Mouse (Mus musculus) limb, embryonic 12.5 days (tissue): Measurements from ENCODE around the gene Med1. TPM values are rescaled to one million over a fixed set of nuclear protein-coding genes. Genes with fewer than 3 reads are reported as not detected.
"Not testable (repeated sequence)": the region's sequence is repeated elsewhere in the genome, so short reads cannot be mapped to it uniquely, and the experiment has no call there.

Experiments
- ATAC-seq: fragments of 200-750 bp; cut with Nextera tagmentation; 2 replicates; pipeline ENCODE4 v1.8.0; 2017; ENCODE audit warnings: low read depth, moderate TSS enrichment; ENCODE audit not compliant: insufficient number of reproducible peaks, insufficient read depth, low FRiP score, low TSS enrichment
- H3K27ac ChIP-seq: fragments of 300-500 bp; sonication (generic); 2 replicates; pipeline ENCODE4 v1.5.1; 2016; ENCODE audit warnings: mild to moderate bottlenecking, moderate library complexity
- H3K27me3 ChIP-seq: fragments of 300-500 bp; sonication (generic); 2 replicates; pipeline ENCODE4 v1.6.1; 2016; ENCODE audit warnings: mild to moderate bottlenecking, moderate library complexity
- H3K36me3 ChIP-seq: fragments of 300-500 bp; sonication (generic); 2 replicates; pipeline ENCODE4 v1.6.1; 2016; ENCODE audit warnings: mild to moderate bottlenecking, moderate library complexity
- H3K4me1 ChIP-seq: fragments of 300-500 bp; sonication (generic); replicated peaks from 2 replicates; pipeline ENCODE4 v1.6.1; 2016
- H3K4me2 ChIP-seq: fragments of 300-500 bp; sonication (generic); 2 replicates; pipeline ENCODE4 v1.6.1; 2016; ENCODE audit warnings: mild to moderate bottlenecking, moderate library complexity
- H3K4me3 ChIP-seq: fragments of 300-500 bp; sonication (generic); replicated peaks from 2 replicates; pipeline ENCODE4 v1.5.1; 2016; ENCODE audit warnings: mild to moderate bottlenecking
- H3K9ac ChIP-seq: fragments of 300-500 bp; sonication (generic); replicated peaks from 2 replicates; pipeline ENCODE4 v1.6.1; 2016; ENCODE audit warnings: mild to moderate bottlenecking, moderate library complexity
- H3K9me3 ChIP-seq: fragments of 300-500 bp; sonication (generic); 2 replicates; pipeline ENCODE4 v1.6.1; 2016; ENCODE audit warnings: mild to moderate bottlenecking, moderate library complexity
- WGBS: fragments of 180-500 bp; shearing (Covaris S2); methylation state at CpG from one replicate; pipeline ENCODE4 v1.1.7; 2016; 5-methylcytosine and 5-hydroxymethylcytosine counted together
- polyA plus RNA-seq: library from polyadenylated mRNA; unstranded; fragments of >200 nt; fragmentation: Nextera tagmentation; extraction: Ambion mirVana; gene quantifications from 2 replicates; pipeline ENCODE4 v1.2.1, GENCODE M21; 2016

Med1 gene
- polyA plus RNA-seq, 1 experiment from 2014 or later = 80.1 TPM

DNA sequence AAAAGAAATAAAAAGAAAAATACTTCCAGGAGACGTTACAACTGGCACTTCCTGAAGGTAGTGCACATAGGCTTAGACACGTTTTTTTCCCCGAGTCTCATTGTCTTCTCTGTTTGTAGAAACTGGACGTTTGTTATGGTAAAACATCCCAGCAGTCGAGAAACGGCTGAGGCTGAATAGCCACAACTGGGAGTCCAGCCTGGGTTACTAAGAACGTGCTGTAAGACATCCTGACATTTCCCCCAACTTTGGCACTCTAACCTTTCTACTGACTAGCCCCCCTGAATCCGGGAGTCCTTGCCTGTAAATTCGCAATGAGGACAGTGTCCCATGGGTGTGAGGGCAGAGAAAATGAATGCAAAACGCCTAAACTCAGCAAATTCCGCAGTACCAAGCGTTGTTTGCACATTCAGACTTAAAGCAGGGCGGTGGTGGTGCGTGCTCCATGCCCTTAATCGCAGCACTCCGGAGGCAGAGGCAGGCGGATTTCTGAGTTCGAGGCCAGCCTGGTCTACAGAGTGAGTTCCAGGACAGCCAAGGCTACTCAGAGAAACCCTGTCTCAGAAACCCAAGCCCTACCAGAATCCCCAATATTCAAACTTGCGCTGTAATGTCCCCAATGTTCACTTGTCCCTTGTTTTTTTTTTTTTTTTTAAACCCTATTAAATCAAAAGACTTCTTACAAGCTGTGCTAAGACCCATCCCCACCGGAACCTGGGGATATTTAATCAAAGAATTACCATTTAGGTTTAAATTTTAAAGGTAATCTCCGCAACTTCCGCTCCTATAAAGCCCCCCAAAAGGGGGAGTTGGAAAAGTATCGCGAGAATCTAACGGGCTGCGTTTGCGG is 8.9 kb upstream of the Med1 start:
- H3K9ac ChIP-seq = peak overlapping the region; percentile 73
- no peaks in the 10 kb centered on the region for H3K27me3 ChIP-seq
- no peaks in the 10 kb centered on the region for H3K9me3 ChIP-seq
- H3K36me3 ChIP-seq = peaks cover 7% of the 10 kb centered on the region; the same call in 1 of the 2 replicates
- H3K27ac ChIP-seq = peak overlapping the region; percentile 100
- peaks cover 11% of the 10 kb centered on the region for H3K4me1 ChIP-seq
- H3K4me3 ChIP-seq = peak overlapping the region; percentile 84
- H3K4me2 ChIP-seq = peak overlapping the region; percentile 70
- WGBS = 5% methylated on average over 27 of the region's 27 CpGs
- ATAC-seq = peak; percentile 2; the same call in 1 of the 2 replicates

DNA sequence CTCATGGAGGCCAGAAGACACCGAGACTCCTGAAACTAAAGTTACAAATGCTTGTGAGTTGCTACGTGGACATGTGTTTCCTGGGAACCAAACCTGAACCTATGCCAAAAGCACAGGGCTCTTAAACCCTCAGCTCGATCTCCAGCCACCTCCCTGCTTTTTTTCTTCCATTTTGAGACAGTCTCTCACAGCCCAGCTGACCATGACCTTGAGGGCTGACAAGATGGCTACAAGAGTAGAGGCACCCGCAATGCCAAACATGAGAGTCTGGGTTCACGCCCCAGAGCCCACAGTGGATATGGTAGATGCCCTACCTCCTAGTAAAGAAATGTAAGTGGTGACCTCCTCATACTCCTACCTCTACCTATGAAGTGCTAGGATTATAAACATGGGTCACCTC is 2.3 kb downstream of the Med1 start:
- 93% methylated on average over 5 of the region's 5 CpGs for WGBS
- Histone ChIP-seq H3K9ac (no peak overlapping the region), H3K27me3 (no peaks in the 10 kb centered on the region), H3K4me3 (no peak overlapping the region), H3K4me2 (no peak overlapping the region), H3K27ac (no peak overlapping the region), H3K4me1 (peaks cover 13% of the 10 kb centered on the region), H3K9me3 (no peaks in the 10 kb centered on the region), H3K36me3 (peaks cover 52% of the 10 kb centered on the region)
- no peak for ATAC-seq

DNA sequence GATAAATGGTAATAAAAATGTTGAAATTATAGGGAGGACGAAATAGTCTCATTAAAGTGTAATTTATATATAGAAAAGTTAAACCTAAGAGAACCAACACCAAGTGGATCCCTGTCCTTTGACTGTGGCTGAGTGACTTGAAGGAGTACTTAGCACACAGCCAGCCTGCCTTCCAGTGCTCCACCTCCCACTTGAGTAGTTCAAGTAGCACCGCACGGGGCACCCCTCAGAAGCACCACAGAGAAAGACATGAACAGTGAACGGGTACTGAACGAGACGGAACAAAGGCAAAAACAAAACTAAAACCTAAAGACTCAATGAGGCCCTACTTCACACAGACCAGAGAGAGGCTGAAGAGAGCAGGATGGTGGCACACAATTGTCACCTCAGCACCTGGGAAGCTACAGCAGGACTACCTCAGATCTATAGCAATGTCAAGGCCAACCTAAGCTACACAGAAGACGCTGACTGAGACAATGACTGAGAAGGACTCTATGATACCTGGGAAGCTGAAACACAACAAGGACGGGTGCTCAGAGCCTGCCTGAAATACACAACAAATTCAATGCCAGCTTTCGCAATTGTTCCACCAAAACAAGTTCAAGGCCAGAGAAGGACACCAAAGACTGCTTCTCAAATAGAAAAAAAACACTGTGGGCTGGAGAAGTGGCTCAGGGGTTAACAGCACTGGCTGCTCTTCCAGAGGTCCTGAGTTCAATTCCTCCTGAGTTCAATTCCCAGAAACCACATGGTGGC is 5.3 kb downstream of the Med1 start:
- Histone ChIP-seq H3K27ac (no peak overlapping the region), H3K4me3 (no peak overlapping the region), H3K9ac (no peak overlapping the region), H3K9me3 (no peaks in the 10 kb centered on the region), H3K27me3 (no peaks in the 10 kb centered on the region), H3K4me2 (no peak overlapping the region), H3K4me1 (peaks cover 13% of the 10 kb centered on the region), H3K36me3 (peaks cover 82% of the 10 kb centered on the region)
- 92% methylated on average over 9 of the region's 9 CpGs for WGBS
- ATAC-seq = no peak

DNA sequence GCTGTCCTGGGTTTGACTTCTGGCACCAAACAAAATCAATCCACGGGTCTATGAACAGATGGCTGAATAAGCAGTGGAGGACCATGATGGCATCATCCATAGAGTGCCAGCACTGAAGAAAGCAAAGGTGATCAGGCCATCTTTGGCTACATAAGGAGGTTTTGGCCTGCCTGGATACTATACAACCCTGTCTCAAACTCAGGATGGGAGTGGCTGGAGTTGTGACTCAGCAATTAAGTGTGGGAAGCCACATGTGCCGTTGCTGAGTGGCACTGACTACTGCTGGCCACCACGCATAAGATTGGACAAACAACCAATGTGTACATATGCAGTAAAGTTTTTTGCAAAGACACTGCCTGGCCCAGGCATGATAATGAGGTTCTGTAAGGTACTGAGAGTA is 10.9 kb downstream of the Med1 start:
- not testable (repeated sequence) for H3K27me3 ChIP-seq, H3K4me3 ChIP-seq, H3K9ac ChIP-seq, H3K4me1 ChIP-seq, H3K9me3 ChIP-seq, ATAC-seq, H3K4me2 ChIP-seq, H3K27ac ChIP-seq
- peaks cover 94% of the 10 kb centered on the region for H3K36me3 ChIP-seq
- WGBS = 99% methylated on average over 3 of the region's 3 CpGs

GRCm38 (mm10) chr11:98168400-98168799 is 24.7 kb downstream of the Med1 start:
- Histone ChIP-seq H3K4me2 (no peak overlapping the region), H3K9me3 (no peaks in the 10 kb centered on the region), H3K27ac (no peak overlapping the region), H3K36me3 (peaks cover 86% of the 10 kb centered on the region), H3K4me1 (no peaks in the 10 kb centered on the region), H3K9ac (no peak overlapping the region), H3K27me3 (no peaks in the 10 kb centered on the region), H3K4me3 (no peak overlapping the region)
- ATAC-seq = no peak
- WGBS = 82% methylated on average over 1 of the region's 1 CpGs

GRCm38 (mm10) chr11:98155094-98155493 is 38.0 kb downstream of the Med1 start:
- Histone ChIP-seq H3K4me3 (no peak overlapping the region), H3K36me3 (peaks cover 56% of the 10 kb centered on the region), H3K9ac (no peak overlapping the region), H3K4me2 (no peak overlapping the region), H3K4me1 (no peaks in the 10 kb centered on the region), H3K27me3 (no peaks in the 10 kb centered on the region), H3K27ac (no peak overlapping the region), H3K9me3 (no peaks in the 10 kb centered on the region)
- ATAC-seq = no peak
- WGBS = 84% methylated on average over 6 of the region's 6 CpGs

- 12% methylated on average over 10 of the region's 10 CpGs for WGBS
- no peaks in the 10 kb centered on the region for H3K9me3 ChIP-seq
- no peak overlapping the region; the same call in 1 of the 2 replicates for H3K27ac ChIP-seq
- H3K27me3 ChIP-seq = no peaks in the 10 kb centered on the region
- H3K36me3 ChIP-seq = peaks cover 15% of the 10 kb centered on the region
- H3K9ac ChIP-seq = no peak overlapping the region; the same call in 1 of the 2 replicates
- ATAC-seq = no peak
- H3K4me3 ChIP-seq = peak overlapping the region; percentile 88
- peak overlapping the region; percentile 92 for H3K4me2 ChIP-seq
- peaks cover 17% of the 10 kb centered on the region for H3K4me1 ChIP-seq
Observed at GRCm38 (mm10) chr11:98150625-98151156, 42.4 kb downstream of the Med1 start.

DNA sequence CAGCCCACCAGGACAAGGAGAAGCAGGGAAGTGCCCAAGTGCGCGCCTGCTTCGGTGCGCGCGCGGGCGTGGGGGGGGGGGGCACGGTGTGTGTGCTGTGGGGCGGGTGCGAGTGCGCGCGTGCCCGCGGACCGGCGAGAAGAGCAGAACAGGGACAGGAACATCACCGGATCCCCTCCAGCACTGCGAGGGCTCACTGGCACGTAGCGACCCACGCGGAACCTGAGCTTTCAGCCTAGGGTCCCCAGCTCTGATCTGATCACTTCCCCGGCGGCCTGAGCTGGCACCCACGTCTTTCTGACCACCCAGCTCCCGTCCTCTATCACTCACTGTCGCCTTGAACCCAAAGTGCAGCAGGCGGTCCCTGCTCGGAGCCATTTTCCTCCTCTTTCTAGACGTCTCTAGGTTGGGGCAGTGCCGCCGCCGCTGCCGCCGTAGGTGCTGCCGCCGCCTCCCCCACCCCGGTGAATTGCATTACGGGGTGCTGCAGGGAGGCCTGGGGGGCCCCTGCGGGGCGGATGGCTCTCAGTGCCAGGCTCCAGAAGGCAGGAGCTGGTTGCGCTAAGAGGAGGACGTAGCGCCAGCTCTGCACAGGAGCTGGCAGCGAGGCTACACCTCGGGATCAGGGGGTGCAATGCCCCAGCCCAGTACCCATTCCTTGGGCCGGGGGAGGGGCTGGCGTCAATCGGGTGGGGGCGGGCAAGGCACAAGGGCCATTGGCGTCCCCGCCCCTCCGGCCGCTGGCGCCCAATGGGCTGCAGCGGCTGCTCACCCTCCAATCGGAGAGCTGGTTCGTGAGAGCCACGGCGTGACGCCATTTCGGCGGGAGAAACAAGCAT is 43.1 kb downstream of the Med1 start, which contains the start of gene Fbxl20:
Gene Fbxl20, minus strand, starts transcription at position 618 of the 839 bp plus-strand sequence.
- Histone ChIP-seq H3K4me3 (peak within 1 kb of the TSS; percentile 88), H3K9ac (peak within 1 kb of the TSS; percentile 88), H3K27ac (peak within 1 kb of the TSS; percentile 93), H3K27me3 (no peaks in the 10 kb centered on the region), H3K4me1 (peaks cover 17% of the 10 kb centered on the region), H3K36me3 (peaks cover 9% of the 10 kb centered on the region), H3K4me2 (peak within 1 kb of the TSS; percentile 92), H3K9me3 (no peaks in the 10 kb centered on the region)
- ATAC-seq = peak; percentile 82
- under 1% methylated on average over 54 of the region's 65 CpGs for WGBS

DNA sequence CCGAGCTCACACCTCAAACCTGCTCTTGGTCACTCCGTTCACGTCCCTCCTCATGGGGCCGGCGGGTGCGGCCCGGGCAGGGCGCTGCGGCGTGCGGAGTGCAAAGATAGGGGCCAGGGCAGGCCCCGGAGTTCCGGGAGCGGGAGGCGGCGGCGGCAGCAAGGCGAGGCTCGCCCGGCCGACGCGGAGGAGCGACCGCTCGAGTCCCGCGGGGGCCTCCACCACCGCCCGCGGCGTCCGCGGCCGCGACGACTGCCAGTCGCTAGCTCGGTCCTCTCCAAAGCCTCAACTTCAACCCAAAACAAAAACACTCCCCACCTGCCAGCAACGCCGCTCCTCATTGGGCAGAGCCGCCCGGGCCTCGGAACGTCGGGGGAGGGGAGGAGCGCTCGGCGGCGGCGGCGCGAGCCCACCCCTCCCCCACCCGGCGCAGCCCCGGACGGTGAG is 43.8 kb downstream of the Med1 start:
- H3K4me1 ChIP-seq = peaks cover 17% of the 10 kb centered on the region
- H3K27ac ChIP-seq = peak overlapping the region; percentile 93
- H3K9me3 ChIP-seq = no peaks in the 10 kb centered on the region
- WGBS = 0% methylated on average over 51 of the region's 57 CpGs
- H3K9ac ChIP-seq = peak overlapping the region; percentile 88
- peak overlapping the region; percentile 88 for H3K4me3 ChIP-seq
- H3K36me3 ChIP-seq = peaks cover 2% of the 10 kb centered on the region
- H3K27me3 ChIP-seq = no peaks in the 10 kb centered on the region
- peak overlapping the region; percentile 92 for H3K4me2 ChIP-seq
- ATAC-seq = peak; percentile 83

DNA sequence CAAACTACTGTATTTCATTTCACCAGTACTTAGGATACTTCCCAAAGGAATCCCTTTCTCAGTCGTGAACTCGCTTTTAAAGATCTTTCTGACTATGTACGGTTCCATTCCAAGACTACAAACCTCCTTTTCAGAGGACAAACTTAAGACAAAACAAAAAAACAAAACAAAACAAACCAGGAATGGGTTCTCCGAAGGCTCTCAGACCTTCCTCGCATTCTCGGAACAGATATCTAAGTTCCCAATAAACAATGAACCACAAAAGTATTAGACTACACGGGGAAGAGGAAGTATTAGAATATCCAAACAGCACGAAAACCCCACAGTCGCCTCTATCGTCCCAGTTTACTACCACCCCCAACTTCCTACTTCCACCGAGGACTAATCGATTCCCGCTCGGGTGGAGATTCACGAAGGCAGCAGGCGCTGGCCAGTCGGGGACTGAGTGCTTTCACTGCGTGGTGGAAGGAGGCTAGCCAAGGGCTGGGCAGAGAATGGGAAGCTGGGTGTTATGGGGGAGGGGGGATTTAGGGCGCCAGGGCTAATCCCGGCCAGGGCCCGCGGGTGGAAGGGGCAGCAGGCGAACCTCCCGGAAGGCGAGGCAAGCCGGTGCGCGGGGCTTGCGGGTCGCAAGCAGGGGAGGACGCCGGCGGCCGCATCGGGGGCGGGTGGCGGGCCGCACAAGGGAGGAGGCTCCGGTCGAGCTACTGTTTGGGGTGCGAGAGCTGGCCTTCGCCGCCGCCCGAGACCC is 44.4 kb downstream of the Med1 start:
- no peaks in the 10 kb centered on the region for H3K27me3 ChIP-seq
- H3K4me2 ChIP-seq = peak overlapping the region; percentile 92
- H3K4me1 ChIP-seq = peaks cover 17% of the 10 kb centered on the region
- no peaks in the 10 kb centered on the region; the same call in 1 of the 2 replicates for H3K36me3 ChIP-seq
- peak; percentile 23; the same call in 1 of the 2 replicates for ATAC-seq
- WGBS = 2% methylated on average over 45 of the region's 45 CpGs
- peak overlapping the region; percentile 88 for H3K4me3 ChIP-seq
- no peaks in the 10 kb centered on the region for H3K9me3 ChIP-seq
- peak overlapping the region; percentile 88 for H3K9ac ChIP-seq
- H3K27ac ChIP-seq = peak overlapping the region; percentile 93
